Mouse (Mus musculus) liver, postnatal 0 days (tissue): Measurements from ENCODE around the gene Sds.

Experiments
- CTCF ChIP-seq: sonication (generic); IDR thresholded peaks from 2 replicates; pipeline ENCODE4 v1.5.1; 2016; ENCODE audit warnings: antibody characterized with exemption, low read depth
- EP300 ChIP-seq: IDR thresholded peaks from 2 replicates; pipeline ENCODE4 v1.6.1; 2016; ENCODE audit warnings: antibody characterized with exemption, low read depth, mild to moderate bottlenecking

GRCm38 (mm10) chr5:120438469-120438868, 37.9 kb upstream of the Sds start:
- TF ChIP-seq CTCF (no peak), EP300 (no peak)
